Mouse (Mus musculus): ENCODE data around the gene Tbkbp1.

DNA sequence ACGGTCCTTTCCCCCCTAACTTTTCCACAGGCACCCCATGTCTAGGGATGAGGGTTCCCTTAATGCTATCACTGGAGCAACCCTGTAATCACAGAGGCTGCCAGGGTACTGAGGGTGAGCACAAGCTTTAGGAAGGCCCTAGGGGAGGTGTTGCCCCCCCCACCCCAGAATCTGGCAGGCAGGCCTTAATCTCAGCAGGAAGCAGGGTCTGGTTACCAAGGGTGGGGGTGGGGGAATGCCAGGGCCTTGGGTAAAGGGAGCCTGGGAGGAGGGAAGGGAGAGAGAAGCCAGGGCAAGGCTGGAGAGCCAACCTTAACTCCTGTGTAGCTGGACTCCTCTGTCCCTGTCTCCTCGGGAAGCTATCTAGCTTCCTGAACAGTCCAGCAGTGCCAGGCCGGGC lies 30.7 kb downstream of the Tbkbp1 start:
- TF ChIP-seq CTCF (conservative IDR thresholded peaks at IDR 0.05; ENCODE audit: low read length) (no peak), NANOG (IDR thresholded peaks at IDR 0.05; ENCODE audit: borderline replicate concordance, low read length) (no peak)
